Mouse (Mus musculus): ENCODE results near the gene Hdac4.

Hdac4 gene

GRCm38 (mm10) chr1:92132181-92132580 lies 63.3 kb downstream of the Hdac4 start:
- no peak for DNase-seq (ENCODE audit: extremely low spot score, low read depth, low spot score)

GRCm38 (mm10) chr1:92130470-92131100 lies 64.9 kb downstream of the Hdac4 start:
- DNase-seq (ENCODE audit: extremely low spot score, low read depth, low spot score) = no peak

GRCm38 (mm10) chr1:92129751-92130150 lies 65.7 kb downstream of the Hdac4 start:
- no peak for DNase-seq (ENCODE audit: extremely low spot score, low read depth, low spot score)

GRCm38 (mm10) chr1:92127785-92128184 lies 67.7 kb downstream of the Hdac4 start:
- DNase-seq (ENCODE audit: extremely low spot score, low read depth, low spot score) = no peak

- DNase-seq (ENCODE audit: extremely low spot score, low read depth, low spot score) = no peak
These were observed 68.1 kb downstream of the Hdac4 start for GRCm38 (mm10) chr1:92127366-92127765.

GRCm38 (mm10) chr1:92124497-92125201 lies 70.8 kb downstream of the Hdac4 start:
- DNase-seq (ENCODE audit: extremely low spot score, low read depth, low spot score) = no peak

- DNase-seq (ENCODE audit: extremely low spot score, low read depth, low spot score) = no peak
These were observed 76.2 kb downstream of the Hdac4 start for GRCm38 (mm10) chr1:92119303-92119702.

GRCm38 (mm10) chr1:92117597-92117996 lies 77.9 kb downstream of the Hdac4 start:
- no peak for DNase-seq (ENCODE audit: extremely low spot score, low read depth, low spot score)

- DNase-seq (ENCODE audit: extremely low spot score, low read depth, low spot score) = no peak
These were observed 79.3 kb downstream of the Hdac4 start for GRCm38 (mm10) chr1:92116169-92116568.

GRCm38 (mm10) chr1:92114091-92114490 lies 81.4 kb downstream of the Hdac4 start:
- DNase-seq (ENCODE audit: extremely low spot score, low read depth, low spot score) = no peak

GRCm38 (mm10) chr1:92113243-92114009 lies 82.1 kb downstream of the Hdac4 start:
- no peak for DNase-seq (ENCODE audit: extremely low spot score, low read depth, low spot score)

- DNase-seq (ENCODE audit: extremely low spot score, low read depth, low spot score) = no peak
These were observed 82.9 kb downstream of the Hdac4 start for GRCm38 (mm10) chr1:92112591-92112990.

GRCm38 (mm10) chr1:92111551-92111950 lies 83.9 kb downstream of the Hdac4 start:
- DNase-seq (ENCODE audit: extremely low spot score, low read depth, low spot score) = no peak

GRCm38 (mm10) chr1:92111026-92111425 lies 84.5 kb downstream of the Hdac4 start:
- DNase-seq (ENCODE audit: extremely low spot score, low read depth, low spot score) = no peak

GRCm38 (mm10) chr1:92109221-92109620 lies 86.3 kb downstream of the Hdac4 start:
- DNase-seq (ENCODE audit: extremely low spot score, low read depth, low spot score) = no peak

- no peak for DNase-seq (ENCODE audit: extremely low spot score, low read depth, low spot score)
These were observed 86.9 kb downstream of the Hdac4 start for GRCm38 (mm10) chr1:92108556-92108955.

- DNase-seq (ENCODE audit: extremely low spot score, low read depth, low spot score) = no peak
These were observed 87.5 kb downstream of the Hdac4 start for GRCm38 (mm10) chr1:92107996-92108395.

GRCm38 (mm10) chr1:92107521-92107920 lies 88.0 kb downstream of the Hdac4 start:
- DNase-seq (ENCODE audit: extremely low spot score, low read depth, low spot score) = no peak

GRCm38 (mm10) chr1:92106486-92107160 lies 88.9 kb downstream of the Hdac4 start:
- DNase-seq (ENCODE audit: extremely low spot score, low read depth, low spot score) = no peak

GRCm38 (mm10) chr1:92104718-92105117 lies 90.8 kb downstream of the Hdac4 start:
- DNase-seq (ENCODE audit: extremely low spot score, low read depth, low spot score) = no peak

- DNase-seq (ENCODE audit: extremely low spot score, low read depth, low spot score) = no peak
These were observed 91.5 kb downstream of the Hdac4 start for GRCm38 (mm10) chr1:92103971-92104370.

Data from hindlimb bud, embryonic 11.5 days (tissue).